Mouse (Mus musculus): ENCODE data around the gene Sqor. TPM values are rescaled to one million over a fixed set of nuclear protein-coding genes. Genes with fewer than 3 reads are reported as not detected.

Sqor gene
- polyA plus RNA-seq, 1 experiment from 2014 or later, result 3.7 TPM

GRCm38 (mm10) chr2:122764526-122764925 lies 511 bp upstream of the Sqor start:
- H3K4me3 ChIP-seq, result peak overlapping the region; percentile 60; the same call in 1 of the 2 replicates
- no peaks in the 10 kb centered on the region for H3K36me3 ChIP-seq
- DNase-seq (ENCODE audit: low spot score), result no peak
- H3K27ac ChIP-seq, result no peak overlapping the region
- no peaks in the 10 kb centered on the region for H3K9me3 ChIP-seq (replicated peaks)
- peaks cover 9% of the 10 kb centered on the region for H3K4me1 ChIP-seq
- 49% methylated on average over 6 of the region's 6 CpGs for WGBS
- peaks cover 48% of the 10 kb centered on the region for H3K27me3 ChIP-seq (ENCODE audit: low read depth, poor library complexity, severe bottlenecking)

- Histone ChIP-seq H3K27me3 (ENCODE audit: low read depth, poor library complexity, severe bottlenecking) (peaks cover 48% of the 10 kb centered on the region), H3K27ac (no peak overlapping the region), H3K4me3 (peak overlapping the region; percentile 60), H3K36me3 (no peaks in the 10 kb centered on the region), H3K9me3 (replicated peaks) (no peaks in the 10 kb centered on the region), H3K4me1 (peaks cover 9% of the 10 kb centered on the region)
- no peak for DNase-seq (ENCODE audit: low spot score)
- WGBS, result 30% methylated on average over 3 of the region's 3 CpGs
These were observed 733 bp downstream of the Sqor start for GRCm38 (mm10) chr2:122765794-122766145.

- Histone ChIP-seq H3K27ac (no peak overlapping the region), H3K4me3 (no peak overlapping the region), H3K36me3 (no peaks in the 10 kb centered on the region), H3K9me3 (replicated peaks) (no peaks in the 10 kb centered on the region), H3K4me1 (no peaks in the 10 kb centered on the region), H3K27me3 (ENCODE audit: low read depth, poor library complexity, severe bottlenecking) (peaks cover 13% of the 10 kb centered on the region)
- DNase-seq (ENCODE audit: low spot score), result no peak
- 89% methylated on average over 2 of the region's 2 CpGs for WGBS
These were observed 6.0 kb downstream of the Sqor start for GRCm38 (mm10) chr2:122771002-122771401.

- H3K36me3 ChIP-seq, result no peaks in the 10 kb centered on the region
- 89% methylated on average over 1 of the region's 1 CpGs for WGBS
- no peaks in the 10 kb centered on the region for H3K27me3 ChIP-seq (ENCODE audit: low read depth, poor library complexity, severe bottlenecking)
- no peak overlapping the region for H3K27ac ChIP-seq
- no peak for DNase-seq (ENCODE audit: low spot score)
- no peaks in the 10 kb centered on the region for H3K9me3 ChIP-seq (replicated peaks)
- H3K4me3 ChIP-seq, result no peak overlapping the region
- H3K4me1 ChIP-seq, result no peaks in the 10 kb centered on the region
These were observed 7.9 kb downstream of the Sqor start for GRCm38 (mm10) chr2:122772899-122773298.

- Histone ChIP-seq H3K27me3 (ENCODE audit: low read depth, poor library complexity, severe bottlenecking) (no peaks in the 10 kb centered on the region), H3K4me1 (no peaks in the 10 kb centered on the region), H3K36me3 (no peaks in the 10 kb centered on the region), H3K27ac (no peak overlapping the region), H3K4me3 (no peak overlapping the region), H3K9me3 (replicated peaks) (no peaks in the 10 kb centered on the region)
- WGBS, result 85% methylated on average over 1 of the region's 1 CpGs
- no peak for DNase-seq (ENCODE audit: low spot score)
These were observed 10.5 kb downstream of the Sqor start for GRCm38 (mm10) chr2:122775491-122775890.

- no peak for DNase-seq (ENCODE audit: low spot score)
- Histone ChIP-seq H3K27me3 (ENCODE audit: low read depth, poor library complexity, severe bottlenecking) (no peaks in the 10 kb centered on the region), H3K4me3 (no peak overlapping the region), H3K36me3 (no peaks in the 10 kb centered on the region), H3K9me3 (replicated peaks) (no peaks in the 10 kb centered on the region), H3K27ac (no peak overlapping the region), H3K4me1 (no peaks in the 10 kb centered on the region)
- 72% methylated on average over 2 of the region's 2 CpGs for WGBS
These were observed 11.8 kb downstream of the Sqor start for GRCm38 (mm10) chr2:122776823-122777222.

GRCm38 (mm10) chr2:122779967-122780366 lies 14.9 kb downstream of the Sqor start:
- WGBS, result 54% methylated on average over 5 of the region's 5 CpGs
- Histone ChIP-seq H3K36me3 (no peaks in the 10 kb centered on the region), H3K27ac (no peak overlapping the region), H3K9me3 (replicated peaks) (no peaks in the 10 kb centered on the region), H3K27me3 (ENCODE audit: low read depth, poor library complexity, severe bottlenecking) (no peaks in the 10 kb centered on the region), H3K4me1 (no peaks in the 10 kb centered on the region), H3K4me3 (no peak overlapping the region)
- no peak for DNase-seq (ENCODE audit: low spot score)

GRCm38 (mm10) chr2:122780447-122780846 lies 15.4 kb downstream of the Sqor start:
- Histone ChIP-seq H3K9me3 (replicated peaks) (no peaks in the 10 kb centered on the region), H3K36me3 (no peaks in the 10 kb centered on the region), H3K27ac (no peak overlapping the region), H3K4me3 (no peak overlapping the region), H3K27me3 (ENCODE audit: low read depth, poor library complexity, severe bottlenecking) (no peaks in the 10 kb centered on the region), H3K4me1 (no peaks in the 10 kb centered on the region)
- no peak for DNase-seq (ENCODE audit: low spot score)
- WGBS, result 47% methylated on average over 3 of the region's 3 CpGs

- H3K4me1 ChIP-seq, result no peaks in the 10 kb centered on the region
- no peaks in the 10 kb centered on the region for H3K9me3 ChIP-seq (replicated peaks)
- no peaks in the 10 kb centered on the region for H3K27me3 ChIP-seq (ENCODE audit: low read depth, poor library complexity, severe bottlenecking)
- no peaks in the 10 kb centered on the region for H3K36me3 ChIP-seq
- DNase-seq (ENCODE audit: low spot score), result no peak
- no peak overlapping the region for H3K4me3 ChIP-seq
- H3K27ac ChIP-seq, result no peak overlapping the region
- WGBS, result 80% methylated on average over 8 of the region's 8 CpGs
These were observed 16.7 kb downstream of the Sqor start for GRCm38 (mm10) chr2:122781590-122782356.

GRCm38 (mm10) chr2:122783730-122784129 lies 18.7 kb downstream of the Sqor start:
- Histone ChIP-seq H3K4me3 (no peak overlapping the region), H3K36me3 (no peaks in the 10 kb centered on the region), H3K9me3 (replicated peaks) (no peaks in the 10 kb centered on the region), H3K27ac (no peak overlapping the region), H3K4me1 (no peaks in the 10 kb centered on the region), H3K27me3 (ENCODE audit: low read depth, poor library complexity, severe bottlenecking) (no peaks in the 10 kb centered on the region)
- no peak for DNase-seq (ENCODE audit: low spot score)
- WGBS, result 90% methylated on average over 2 of the region's 2 CpGs

- no peak for DNase-seq (ENCODE audit: low spot score)
- no peak overlapping the region for H3K4me3 ChIP-seq
- H3K36me3 ChIP-seq, result no peaks in the 10 kb centered on the region
- no peaks in the 10 kb centered on the region for H3K9me3 ChIP-seq (replicated peaks)
- no peak overlapping the region for H3K27ac ChIP-seq
- H3K4me1 ChIP-seq, result no peaks in the 10 kb centered on the region
- WGBS, result 89% methylated on average over 3 of the region's 3 CpGs
- H3K27me3 ChIP-seq (ENCODE audit: low read depth, poor library complexity, severe bottlenecking), result no peaks in the 10 kb centered on the region
These were observed 19.7 kb downstream of the Sqor start for GRCm38 (mm10) chr2:122784701-122785100.

- WGBS, result 85% methylated on average over 2 of the region's 2 CpGs
- Histone ChIP-seq H3K4me3 (no peak overlapping the region), H3K9me3 (replicated peaks) (no peaks in the 10 kb centered on the region), H3K4me1 (no peaks in the 10 kb centered on the region), H3K27me3 (ENCODE audit: low read depth, poor library complexity, severe bottlenecking) (no peaks in the 10 kb centered on the region), H3K27ac (no peak overlapping the region), H3K36me3 (no peaks in the 10 kb centered on the region)
- no peak for DNase-seq (ENCODE audit: low spot score)
These were observed 21.1 kb downstream of the Sqor start for GRCm38 (mm10) chr2:122786167-122786566.

GRCm38 (mm10) chr2:122789311-122789710 lies 24.3 kb downstream of the Sqor start:
- H3K27ac ChIP-seq, result no peak overlapping the region
- WGBS, result 83% methylated on average over 7 of the region's 7 CpGs
- DNase-seq (ENCODE audit: low spot score), result no peak

GRCm38 (mm10) chr2:122789730-122790129 lies 24.7 kb downstream of the Sqor start:
- DNase-seq (ENCODE audit: low spot score), result no peak
- Histone ChIP-seq H3K27me3 (ENCODE audit: low read depth, poor library complexity, severe bottlenecking) (no peaks in the 10 kb centered on the region), H3K4me1 (no peaks in the 10 kb centered on the region), H3K9me3 (replicated peaks) (no peaks in the 10 kb centered on the region), H3K4me3 (no peak overlapping the region), H3K27ac (no peak overlapping the region), H3K36me3 (no peaks in the 10 kb centered on the region)
- 71% methylated on average over 6 of the region's 6 CpGs for WGBS

More at GRCm38 (mm10) chr2:122789311-122789710, 24.3 kb downstream of the Sqor start:
- Histone ChIP-seq H3K27me3 (ENCODE audit: low read depth, poor library complexity, severe bottlenecking) (no peaks in the 10 kb centered on the region), H3K36me3 (no peaks in the 10 kb centered on the region), H3K4me1 (no peaks in the 10 kb centered on the region), H3K9me3 (replicated peaks) (no peaks in the 10 kb centered on the region), H3K4me3 (no peak overlapping the region)
